Comparison of ENCODE assay signal across 9 mouse cellular contexts in genomic region chr9:95406571-95407561, GRCm38 (mm10). TPM values are rescaled to one million over a fixed set of nuclear protein-coding genes. Genes with fewer than 3 reads are reported as not detected.
A peak's percentile ranks its signal among the peaks of the same experiment; 100 is the strongest.
DNase-seq lines count a peak whose midpoint lies in the region; ATAC-seq and TF ChIP-seq lines count a peak whose summit lies in the region.
"Had no signal": no experiment of that assay in that cellular context is flagged by ENCODE, and none has a peak within 500 bp of the region (broad histone marks: within the 10 kb centered on the region; RNA-seq: fewer than 3 reads in every experiment).

Chst2 (minus strand) TSS chr9:95406722.

- ATAC-seq in forebrain, embryonic 11.5 days (replicated peaks; ENCODE audit: low FRiP score), result peak; percentile 93
- peak; percentile 93 for ATAC-seq in heart, embryonic 15.5 days (replicated peaks; ENCODE audit: insufficient number of reproducible peaks, insufficient read depth, low FRiP score, low read depth)
- peak; percentile 70 for ATAC-seq in liver, embryonic 11.5 days (replicated peaks; ENCODE audit: low FRiP score)

- DNase-seq in 3134 (ENCODE audit: extremely low read depth, insufficient read length, low spot score), result peak; percentile 94
- DNase-seq in brain, adult 2 months (ENCODE audit: low read depth, low spot score), result peak; percentile 93
- DNase-seq in forebrain, embryonic 11.5 days (ENCODE audit: low spot score), result peak; percentile 95
- DNase-seq in kidney, postnatal 10 days, result peak; percentile 94
- DNase-seq in liver, embryonic 11.5 days (ENCODE audit: low spot score), result peak; percentile 75
- peak; percentile 9 to 17 for DNase-seq in natural killer cell, adult 2 months (ENCODE audit: low spot score in 2 of 2)

- H3K9ac ChIP-seq in forebrain, embryonic 11.5 days (ENCODE audit: low read length), result peak within 1 kb of the TSS; percentile 84
- H3K9ac ChIP-seq in heart, embryonic 15.5 days, result peak within 1 kb of the TSS; percentile 67
- peak within 1 kb of the TSS; percentile 40 for H3K9ac ChIP-seq in liver, embryonic 11.5 days (ENCODE audit: low read depth, low read length)

- no peak for TF ChIP-seq POLR2A in testis, adult 2 months (IDR thresholded peaks at IDR 0.05; ENCODE audit: control insufficient read depth, low read depth, low read length)

- WGBS in forebrain, embryonic 11.5 days, result under 1% methylated on average over 102 of the region's 102 CpGs
- under 1% methylated on average over 99 of the region's 102 CpGs for WGBS in heart, embryonic 15.5 days
- under 1% methylated on average over 76 of the region's 102 CpGs for WGBS in liver, embryonic 11.5 days

- H3K27ac ChIP-seq in forebrain, embryonic 11.5 days (ENCODE audit: low read depth, low read length), result peak within 1 kb of the TSS; percentile 73
- peak within 1 kb of the TSS; percentile 69 for H3K27ac ChIP-seq in heart, embryonic 15.5 days
- no peak within 1 kb of the TSS for H3K27ac ChIP-seq in liver, embryonic 11.5 days (ENCODE audit: low read depth, low read length)
- H3K27ac ChIP-seq in testis, adult 2 months (ENCODE audit: control insufficient read depth, insufficient read depth, low read depth, low read length), result no peak within 1 kb of the TSS

- H3K4me1 ChIP-seq in forebrain, embryonic 11.5 days (replicated peaks; ENCODE audit: control insufficient read depth, insufficient read depth, low read length), result peaks cover 10% of the 10 kb centered on the region; the same call in 1 of the 2 replicates
- peaks cover 29% of the 10 kb centered on the region for H3K4me1 ChIP-seq in heart, embryonic 15.5 days (replicated peaks)
- H3K4me1 ChIP-seq in liver, embryonic 11.5 days (replicated peaks; ENCODE audit: control insufficient read depth, insufficient read depth, low read length), result no peaks in the 10 kb centered on the region; the same call in 1 of the 2 replicates
- peaks cover 15% of the 10 kb centered on the region for H3K4me1 ChIP-seq in testis, adult 2 months (ENCODE audit: control insufficient read depth, insufficient read depth, low read length)

- no peaks in the 10 kb centered on the region for H3K9me3 ChIP-seq in forebrain, embryonic 11.5 days (ENCODE audit: control insufficient read depth, low read length)
- H3K9me3 ChIP-seq in heart, embryonic 15.5 days (replicated peaks), result no peaks in the 10 kb centered on the region
- H3K9me3 ChIP-seq in liver, embryonic 11.5 days (ENCODE audit: control insufficient read depth, low read length), result no peaks in the 10 kb centered on the region

- H3K27me3 ChIP-seq in forebrain, embryonic 11.5 days (ENCODE audit: control insufficient read depth, insufficient read depth, low read length), result peaks cover 2% of the 10 kb centered on the region; the same call in 1 of the 2 replicates
- H3K27me3 ChIP-seq in heart, embryonic 15.5 days, result peaks cover 33% of the 10 kb centered on the region
- H3K27me3 ChIP-seq in liver, embryonic 11.5 days (replicated peaks; ENCODE audit: control insufficient read depth, insufficient read depth, low read length), result peaks cover 61% of the 10 kb centered on the region
- H3K27me3 ChIP-seq in testis, adult 2 months (ENCODE audit: control insufficient read depth, insufficient read depth, low read length), result peaks cover 2% of the 10 kb centered on the region; the same call in 1 of the 2 replicates
- H3K27me3 ChIP-seq: CH12.LX had no signal

- peak within 1 kb of the TSS; percentile 97 for H3K4me2 ChIP-seq in forebrain, embryonic 11.5 days (ENCODE audit: low read depth, low read length, severe bottlenecking)
- peak within 1 kb of the TSS; percentile 100 for H3K4me2 ChIP-seq in heart, embryonic 15.5 days
- peak within 1 kb of the TSS; percentile 84 for H3K4me2 ChIP-seq in liver, embryonic 11.5 days

- no peak for TF ChIP-seq CTCF in testis, adult 2 months (IDR thresholded peaks at IDR 0.05; ENCODE audit: control insufficient read depth, insufficient read depth, insufficient replicate concordance, low read depth, low read length)

- H3K36me3 ChIP-seq in forebrain, embryonic 11.5 days (ENCODE audit: control insufficient read depth, insufficient read depth, low read length), result no peaks in the 10 kb centered on the region; the same call in 1 of the 2 replicates
- no peaks in the 10 kb centered on the region for H3K36me3 ChIP-seq in heart, embryonic 15.5 days
- H3K36me3 ChIP-seq in liver, embryonic 11.5 days (ENCODE audit: control insufficient read depth, insufficient read depth, low read length), result no peaks in the 10 kb centered on the region
- H3K36me3 ChIP-seq in testis, adult 2 months (ENCODE audit: control insufficient read depth, insufficient read depth, low read length), result no peaks in the 10 kb centered on the region

- peak within 1 kb of the TSS; percentile 78 for H3K4me3 ChIP-seq in forebrain, embryonic 11.5 days (ENCODE audit: low read depth, low read length)
- H3K4me3 ChIP-seq in heart, embryonic 15.5 days, result peak within 1 kb of the TSS; percentile 78
- peak within 1 kb of the TSS; percentile 59 for H3K4me3 ChIP-seq in liver, embryonic 11.5 days (ENCODE audit: low read depth, low read length)
- H3K4me3 ChIP-seq in testis, adult 2 months (ENCODE audit: control insufficient read depth, low read depth, low read length), result peak within 1 kb of the TSS; percentile 76

RNA-seq across cellular contexts. Expression of gene Chst2, which starts in this region (rescaled TPM):
- polyA plus RNA-seq in forebrain, embryonic 11.5 days (2014; fragmentation: Nextera tagmentation; extraction: Ambion mirVana), result 15.0 and 17.5 TPM in 2 replicates
- polyA plus RNA-seq in heart, embryonic 15.5 days (2015; fragmentation: Nextera tagmentation; extraction: Ambion mirVana), result 1.9 and 2.8 TPM in 2 replicates
- polyA plus RNA-seq in liver, embryonic 11.5 days (2014; fragmentation: Nextera tagmentation; extraction: Ambion mirVana), result 1.3 and 1.6 TPM in 2 replicates
- polyA plus RNA-seq in testis, adult 2 months (2012; rRNA removed), result 0.38 and 0.43 TPM in 2 replicates

Comparison
In these comparisons a context has a peak if more than half of its experiments do, and no peak if none do; other contexts are left out.
1. DNase-seq: peak in every context shown above with its lines; median percentile 95 in forebrain, embryonic 11.5 days; 94 in 3134; 94 in kidney, postnatal 10 days; 93 in brain, adult 2 months; 75 in liver, embryonic 11.5 days; 13 in natural killer cell, adult 2 months.
2. H3K27ac ChIP-seq: peak in forebrain, embryonic 11.5 days (single experiment) and heart, embryonic 15.5 days (single experiment); none in liver, embryonic 11.5 days (single experiment) and testis, adult 2 months (single experiment).
3. Peak in every context shown above with its lines, with median percentiles within 50 percentile points of each other: ATAC-seq, H3K4me2 ChIP-seq, H3K4me3 ChIP-seq and H3K9ac ChIP-seq.